Mouse (Mus musculus) limb, embryonic 14.5 days (tissue): Measurements from ENCODE around the gene Nek5. TPM values are rescaled to one million over a fixed set of nuclear protein-coding genes. Genes with fewer than 3 reads are reported as not detected.
A peak's percentile ranks its signal among the peaks of the same experiment; 100 is the strongest.
"Not testable (repeated sequence)": the region's sequence is repeated elsewhere in the genome, so short reads cannot be mapped to it uniquely, and the experiment has no call there.

Source experiments
- ATAC-seq: fragments of 200-750 bp; cut with Nextera tagmentation; 2 replicates; pipeline ENCODE4 v1.8.0; 2017; ENCODE audit warnings: low read depth, moderate number of reproducible peaks, moderate TSS enrichment; ENCODE audit not compliant: low FRiP score
- DNase-seq: peaks from one replicate; pipeline ENCODE4 v3.0.0-alpha.2; 2015; ENCODE audit warnings: low spot score
- H3K27ac ChIP-seq: fragments of 300-500 bp; sonication (generic); replicated peaks from 2 replicates; pipeline ENCODE4 v1.5.1; 2014; ENCODE audit warnings: low read depth, mild to moderate bottlenecking, low read length, moderate library complexity, mixed read lengths
- H3K27me3 ChIP-seq: fragments of 300-500 bp; sonication (generic); 2 replicates; pipeline ENCODE4 v1.6.1; 2014; ENCODE audit warnings: low read length, mixed read lengths; ENCODE audit not compliant: control insufficient read depth, insufficient read depth
- H3K36me3 ChIP-seq: fragments of 300-500 bp; sonication (generic); 2 replicates; pipeline ENCODE4 v1.6.1; 2014; ENCODE audit warnings: mild to moderate bottlenecking, low read length, moderate library complexity, mixed read lengths; ENCODE audit not compliant: control insufficient read depth, insufficient read depth
- H3K4me1 ChIP-seq: fragments of 300-500 bp; sonication (generic); 2 replicates; pipeline ENCODE4 v1.6.1; 2014; ENCODE audit warnings: antibody characterized with exemption, low read length, mixed read lengths; ENCODE audit not compliant: control insufficient read depth, insufficient read depth
- H3K4me2 ChIP-seq: fragments of 300-500 bp; sonication (generic); replicated peaks from 2 replicates; pipeline ENCODE4 v1.6.1; 2014; ENCODE audit warnings: low read depth, mild to moderate bottlenecking, low read length, moderate library complexity; ENCODE audit not compliant: severe bottlenecking
- H3K4me3 ChIP-seq: fragments of 300-500 bp; sonication (generic); replicated peaks from 2 replicates; pipeline ENCODE4 v1.5.1; 2014; ENCODE audit warnings: low read length
- H3K9ac ChIP-seq: fragments of 300-500 bp; sonication (generic); 2 replicates; pipeline ENCODE4 v1.6.1; 2014; ENCODE audit warnings: mild to moderate bottlenecking, low read depth, low read length, moderate library complexity; ENCODE audit not compliant: severe bottlenecking
- H3K9me3 ChIP-seq: fragments of 300-500 bp; sonication (generic); 2 replicates; pipeline ENCODE4 v1.6.1; 2016; ENCODE audit warnings: low read length; ENCODE audit not compliant: control insufficient read depth
- POLR2A ChIP-seq: fragments of 200-500 bp; IDR thresholded peaks from 2 replicates; pipeline ENCODE4 v1.8.0; 2012; ENCODE audit warnings: inconsistent platforms, mild to moderate bottlenecking, moderate library complexity, borderline replicate concordance; ENCODE audit not compliant: insufficient read depth, insufficient read length; ENCODE audit errors: extremely low read depth
- WGBS: fragments of 180-500 bp; shearing (Covaris S2); extraction: QIAGEN DNeasy Blood & Tissue Kit; methylation state at CpG from one replicate; pipeline ENCODE4 v1.1.7; 2014; 5-methylcytosine and 5-hydroxymethylcytosine counted together
- polyA plus RNA-seq, 2 experiments: library from polyadenylated mRNA; depleted of rRNA in 1 of 2; stranded (reverse) in 1 of 2; unstranded in 1 of 2; fragments of >200 nt; fragmentation: Nextera tagmentation in 1 of 2; extraction: Ambion mirVana in 1 of 2; gene quantifications; 2 replicates each; pipeline versions ENCODE4 v1.2.1 to v1.2.3; 2012 to 2014

The Nek5 gene
- polyA plus RNA-seq, 2 experiments: 0.15 to 0.26 TPM

DNA sequence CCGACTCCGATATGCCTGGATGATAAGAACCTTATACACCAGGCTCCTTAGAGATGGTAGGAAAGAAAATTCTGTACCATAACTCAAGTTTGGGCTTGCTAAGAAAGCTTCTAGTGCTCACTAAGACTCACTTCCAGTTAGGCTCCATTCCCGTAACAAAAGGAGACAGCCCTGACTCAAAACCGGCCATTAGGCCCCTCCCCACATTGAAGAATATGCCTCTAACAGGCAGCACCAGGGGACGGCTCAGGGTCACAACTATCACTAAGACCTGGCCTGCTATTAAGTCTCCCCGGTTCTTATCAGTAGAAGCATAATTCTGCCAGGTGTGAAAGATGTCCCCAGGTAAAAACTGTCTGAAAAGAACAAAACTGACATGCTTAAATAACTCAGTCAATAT lies 21.0 kb upstream of the Nek5 start:
- H3K4me3 ChIP-seq: no peak overlapping the region
- H3K27ac ChIP-seq: no peak overlapping the region
- no peaks in the 10 kb centered on the region for H3K27me3 ChIP-seq
- ATAC-seq: no peak
- peaks cover 8% of the 10 kb centered on the region; the same call in 1 of the 2 replicates for H3K36me3 ChIP-seq
- WGBS: 83% methylated on average over 6 of the region's 6 CpGs
- no peaks in the 10 kb centered on the region for H3K9me3 ChIP-seq
- no peak overlapping the region for H3K4me2 ChIP-seq
- H3K4me1 ChIP-seq: no peaks in the 10 kb centered on the region
- no peak overlapping the region for H3K9ac ChIP-seq
- no peak for DNase-seq
- TF ChIP-seq POLR2A: no peak

DNA sequence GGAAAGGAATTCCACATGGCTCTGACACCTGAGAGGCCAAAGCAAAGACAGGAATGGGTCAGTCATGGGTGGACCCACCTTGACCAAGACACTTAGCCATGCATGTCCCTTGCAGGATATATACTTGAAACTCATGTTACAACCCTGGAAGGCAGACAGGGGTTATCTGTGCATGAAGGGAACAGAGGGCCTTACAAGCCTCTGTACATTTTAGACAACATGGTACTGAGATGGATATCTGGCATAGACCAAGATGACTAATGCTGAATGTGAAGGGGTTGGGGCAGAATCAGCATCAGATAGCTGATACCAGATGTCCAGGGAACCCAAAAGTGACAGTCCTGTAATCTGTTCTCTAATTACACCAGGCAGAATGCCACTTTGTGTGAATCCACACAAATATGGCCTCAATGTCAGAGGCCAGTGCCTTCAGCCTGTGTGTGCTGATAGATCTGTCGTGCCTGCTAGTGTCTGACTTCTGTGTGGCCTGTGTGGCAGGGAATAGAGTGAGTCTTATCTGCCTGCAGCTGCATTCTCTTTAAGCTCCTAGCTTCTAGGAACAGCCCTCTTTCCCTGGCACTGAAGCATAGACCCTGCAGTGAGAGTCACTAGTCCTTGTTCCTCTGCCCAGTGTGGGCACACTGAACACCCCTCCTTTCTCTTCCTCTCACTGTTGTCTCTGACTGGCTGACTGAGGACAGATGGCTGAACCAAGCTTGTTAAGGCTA lies 19.1 kb upstream of the Nek5 start:
- Histone ChIP-seq H3K36me3 (peaks cover 8% of the 10 kb centered on the region; the same call in 1 of the 2 replicates), H3K27me3 (no peaks in the 10 kb centered on the region), H3K4me2 (no peak overlapping the region), H3K9me3 (no peaks in the 10 kb centered on the region), H3K4me1 (no peaks in the 10 kb centered on the region), H3K27ac (no peak overlapping the region), H3K4me3 (no peak overlapping the region), H3K9ac (no peak overlapping the region)
- DNase-seq (no peak), ATAC-seq (no peak)
- 94% methylated on average over 1 of the region's 1 CpGs for WGBS
- TF ChIP-seq POLR2A: no peak

DNA sequence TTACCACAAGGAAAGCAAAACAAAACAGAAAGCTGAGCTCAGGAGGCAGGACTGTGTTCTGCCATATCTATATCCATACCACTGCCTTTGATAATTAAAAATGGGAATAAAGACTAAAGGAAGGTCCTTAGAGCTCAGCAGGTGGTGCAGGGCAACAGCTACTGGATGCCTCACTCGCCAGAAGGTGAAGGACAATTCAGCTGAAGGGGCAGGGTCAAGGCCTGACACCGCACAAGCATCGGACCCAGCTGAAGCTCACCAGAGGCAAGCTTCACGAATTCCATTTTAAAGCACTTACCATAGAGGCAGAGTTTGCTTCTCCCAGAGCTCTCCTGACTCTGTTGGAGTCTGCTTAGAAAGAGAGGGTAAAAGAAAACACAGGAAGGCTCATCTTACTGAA lies 17.7 kb upstream of the Nek5 start:
- Histone ChIP-seq H3K4me3 (no peak overlapping the region), H3K4me1 (no peaks in the 10 kb centered on the region), H3K9ac (no peak overlapping the region), H3K27ac (no peak overlapping the region), H3K4me2 (no peak overlapping the region), H3K36me3 (0 out of 2 replicates have a peak, but pooled peaks cover 5% of the 10 kb centered on the region), H3K9me3 (no peaks in the 10 kb centered on the region), H3K27me3 (no peaks in the 10 kb centered on the region)
- no peak for ATAC-seq
- WGBS: 84% methylated on average over 4 of the region's 4 CpGs
- no peak for DNase-seq
- TF ChIP-seq POLR2A: no peak

DNA sequence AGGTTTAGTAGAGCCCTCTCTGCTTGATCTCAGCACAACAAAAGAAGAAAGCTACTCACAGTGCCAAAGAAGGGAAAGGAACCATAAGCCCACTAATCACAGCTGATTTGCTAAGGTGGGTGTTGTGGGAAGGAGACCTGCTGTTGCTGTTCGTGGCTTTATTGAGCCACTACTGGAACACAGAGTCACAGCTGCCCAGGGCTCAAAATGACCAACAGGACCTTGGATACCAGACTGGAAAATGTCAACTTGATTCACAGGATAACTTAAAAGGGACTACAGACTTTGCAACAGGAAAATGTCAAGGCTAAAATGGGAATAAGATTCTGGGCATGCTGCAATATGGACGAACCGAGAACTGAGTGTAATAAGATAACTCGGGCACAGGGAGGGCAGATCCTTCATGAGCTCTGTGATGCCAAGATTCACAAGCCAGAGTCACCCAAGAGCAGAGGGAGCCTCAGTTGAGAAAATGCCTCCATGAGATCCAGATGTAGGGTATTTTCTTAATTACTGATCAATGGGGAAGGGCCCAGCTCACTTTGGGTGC lies 17.1 kb upstream of the Nek5 start:
- H3K4me1 ChIP-seq: no peaks in the 10 kb centered on the region
- H3K27me3 ChIP-seq: no peaks in the 10 kb centered on the region
- H3K9ac ChIP-seq: no peak overlapping the region
- H3K4me3 ChIP-seq: no peak overlapping the region
- H3K4me2 ChIP-seq: no peak overlapping the region
- 0 out of 2 replicates have a peak, but pooled peaks cover 5% of the 10 kb centered on the region for H3K36me3 ChIP-seq
- no peak overlapping the region for H3K27ac ChIP-seq
- no peaks in the 10 kb centered on the region for H3K9me3 ChIP-seq
- no peak for ATAC-seq
- DNase-seq: no peak
- 88% methylated on average over 4 of the region's 4 CpGs for WGBS
- TF ChIP-seq POLR2A: no peak

DNA sequence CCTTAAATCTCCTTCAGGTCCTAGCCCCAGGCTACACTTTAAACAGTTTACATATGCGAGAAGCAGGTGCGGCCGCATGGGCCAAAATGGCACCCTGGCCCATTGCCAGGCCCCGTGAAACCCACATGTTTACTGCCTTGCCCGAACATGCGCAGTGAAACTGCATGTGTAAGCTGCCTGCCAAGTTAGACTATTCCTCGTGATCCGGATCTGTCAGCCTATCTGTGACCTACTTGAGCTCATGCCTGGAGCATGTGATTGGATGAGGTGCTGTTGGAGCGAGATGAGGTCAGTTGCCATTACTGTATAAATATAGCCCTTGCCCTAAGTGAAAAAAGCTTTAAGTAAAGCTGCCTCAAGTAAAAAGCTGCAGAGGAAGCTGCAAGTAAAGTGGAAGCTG lies 11.6 kb upstream of the Nek5 start:
- H3K36me3 ChIP-seq, H3K9me3 ChIP-seq, H3K4me1 ChIP-seq, H3K9ac ChIP-seq, DNase-seq, H3K4me2 ChIP-seq, H3K27me3 ChIP-seq, H3K27ac ChIP-seq, H3K4me3 ChIP-seq: not testable (repeated sequence)
- peak; percentile 37; the same call in 1 of the 2 replicates for ATAC-seq
- 44% methylated on average over 9 of the region's 9 CpGs for WGBS
